Mouse (Mus musculus) heart, postnatal 36 days (tissue): ENCODE results near the gene Vdr. TPM values are rescaled to one million over a fixed set of nuclear protein-coding genes. Genes with fewer than 3 reads are reported as not detected.

Experiments used
- DNase-seq, 2 experiments: peaks; one replicate each; pipeline ENCODE4 v3.0.0; 2021 to 2022
- intact Hi-C: fragments of 180-260 bp; cut with DNase I; formaldehyde crosslinking; loops from one replicate; pipeline ENCODE4 v1.15.1; 2025
- total RNA-seq, 2 experiments: library from RNA; stranded (reverse); gene quantifications; 2 replicates each; pipeline ENCODE4 v1.2.3; 2021

Gene Vdr
- total RNA-seq, 2 experiments from 2014 or later: 1.6 to 1.7 TPM

DNA sequence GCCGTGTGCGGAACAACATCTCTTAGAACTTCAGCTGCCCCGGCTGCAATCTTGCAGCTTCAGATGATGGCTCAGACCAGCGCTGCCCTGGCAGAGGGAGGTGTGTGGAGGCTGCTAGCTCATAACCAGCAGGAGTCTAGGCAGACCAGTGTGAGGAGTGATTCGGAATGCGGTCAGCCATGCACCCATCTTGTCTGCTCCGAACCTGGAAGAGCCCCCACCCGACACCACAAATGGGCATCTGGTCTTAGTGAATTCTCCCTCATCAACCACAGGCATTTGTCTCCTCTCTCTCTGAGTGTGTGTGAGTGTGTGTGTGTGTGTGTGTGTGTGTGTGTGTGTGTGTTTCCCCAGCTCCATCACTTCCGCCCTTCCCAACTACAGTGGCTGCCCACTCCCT lies 90.5 kb downstream of the Vdr start:
- DNase-seq: no peak
- intact Hi-C loops: no loop called here

DNA sequence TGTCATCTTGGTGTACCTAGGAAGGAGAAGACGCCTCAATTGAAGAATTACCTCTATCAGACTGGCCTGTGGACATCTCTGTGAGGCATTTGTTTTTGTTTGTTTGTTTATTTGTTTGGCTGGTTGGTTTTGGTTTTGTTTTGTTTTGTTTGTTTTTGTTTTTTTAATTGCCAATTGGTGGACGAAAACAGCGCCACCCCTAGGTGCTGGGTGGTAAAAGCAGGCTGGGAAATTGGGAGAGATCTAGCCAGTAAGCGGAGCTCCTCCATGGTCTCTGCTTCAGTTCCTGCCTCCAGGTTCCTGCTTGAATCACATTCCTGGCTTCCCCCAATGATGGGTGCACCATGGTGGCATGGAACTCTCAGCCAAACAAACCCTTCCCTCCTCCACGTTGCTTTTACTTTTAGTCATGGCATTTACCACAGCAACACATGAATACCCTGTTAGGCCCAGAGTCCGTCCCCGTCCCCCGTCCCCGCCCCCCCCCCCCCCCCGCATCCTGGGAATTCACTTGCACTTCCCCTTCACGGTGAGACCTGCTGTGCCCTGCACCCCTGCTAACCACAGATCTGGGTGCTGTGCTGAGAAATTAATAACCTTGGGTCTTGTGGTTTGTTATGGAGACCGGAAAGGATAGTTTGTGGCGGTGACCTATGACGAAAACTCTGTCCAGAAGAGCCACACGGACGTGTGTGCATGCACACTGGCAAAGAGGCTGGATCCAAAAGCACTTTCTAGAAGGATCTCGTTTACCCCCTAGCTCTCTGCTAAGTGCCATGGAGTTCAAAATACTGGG lies 94.0 kb downstream of the Vdr start:
- no peak for DNase-seq
- intact Hi-C loops: no loop called here

DNA sequence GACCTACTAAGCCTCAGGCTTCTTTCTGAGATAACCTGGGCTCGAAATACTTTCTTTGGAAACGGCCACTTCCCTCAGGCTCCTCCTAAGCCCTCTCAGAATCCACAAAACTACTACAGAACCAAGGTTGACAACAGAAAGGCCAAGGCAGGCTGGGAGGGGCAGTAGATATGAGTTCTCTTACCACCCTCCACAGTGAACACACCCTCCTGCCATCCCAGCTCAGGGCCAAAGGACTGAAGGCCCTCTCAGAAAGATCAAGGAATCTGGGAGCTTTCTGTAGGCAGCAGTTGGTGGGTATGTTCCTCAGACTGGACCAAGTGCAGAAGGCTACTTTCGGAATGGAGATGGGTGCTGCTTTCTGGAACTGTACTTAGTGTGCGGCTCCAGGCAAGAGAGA lies 95.2 kb downstream of the Vdr start:
- no peak for DNase-seq
- intact Hi-C loops: no loop called here

DNA sequence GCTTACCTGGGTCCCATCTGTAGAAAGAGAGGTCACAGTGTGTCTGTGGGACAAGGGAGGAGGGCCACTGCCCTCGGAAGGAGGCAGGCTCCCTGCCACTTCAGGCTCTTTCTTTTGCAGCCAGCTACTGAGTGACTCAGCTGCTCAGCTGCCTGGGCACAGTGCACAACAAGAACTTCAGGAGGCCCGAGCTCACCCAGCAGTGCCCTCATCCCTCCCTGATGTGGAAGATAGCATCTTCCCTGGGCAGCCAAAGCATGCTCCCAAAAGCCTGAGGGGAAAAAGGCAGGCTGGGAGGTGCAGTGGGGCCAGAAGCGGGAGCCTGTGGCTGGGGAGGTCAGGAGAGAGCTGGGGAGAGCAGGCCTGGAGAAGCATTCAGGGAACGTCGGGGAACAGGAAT lies 95.7 kb downstream of the Vdr start:
- DNase-seq: no peak
- intact Hi-C loops: no loop called here

DNA sequence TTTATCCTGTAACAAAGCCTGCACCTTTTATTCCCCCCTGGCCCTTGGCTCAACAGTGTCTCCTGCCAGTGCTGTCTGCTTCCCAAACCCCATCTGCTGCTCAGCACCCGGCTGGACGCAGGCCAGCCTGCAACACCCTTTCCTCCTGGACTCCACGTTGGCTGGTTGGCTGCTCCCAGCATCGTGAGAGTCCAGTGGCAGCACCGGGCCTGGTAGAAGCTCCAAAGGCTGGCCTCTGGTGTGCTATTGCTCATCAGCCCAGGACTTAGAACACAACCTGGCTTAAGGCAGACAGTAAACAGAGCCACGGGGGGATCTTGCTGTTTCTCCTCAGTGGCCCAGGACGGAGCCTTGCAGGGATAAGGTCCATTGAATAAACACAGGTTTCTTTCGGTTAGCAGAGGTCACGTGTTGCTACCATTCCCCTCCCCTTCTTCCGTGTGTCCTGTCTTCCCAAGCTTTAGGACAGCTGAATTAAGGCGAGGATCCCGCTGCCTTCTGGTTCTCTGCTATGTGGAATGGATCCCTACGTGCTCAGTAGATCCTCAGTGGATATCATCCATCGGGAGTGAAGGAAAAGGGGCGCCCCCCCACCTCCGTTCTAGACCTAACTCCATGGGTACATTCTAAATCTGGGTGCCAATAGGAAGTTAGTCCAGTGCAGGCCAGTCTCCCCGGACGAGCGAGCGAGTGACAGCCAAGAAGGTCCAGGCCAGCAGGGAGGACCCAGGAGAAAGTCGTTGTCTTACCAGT lies 96.8 kb downstream of the Vdr start:
- intact Hi-C loops: no loop called here
- DNase-seq: peak; percentile 59 to 65

DNA sequence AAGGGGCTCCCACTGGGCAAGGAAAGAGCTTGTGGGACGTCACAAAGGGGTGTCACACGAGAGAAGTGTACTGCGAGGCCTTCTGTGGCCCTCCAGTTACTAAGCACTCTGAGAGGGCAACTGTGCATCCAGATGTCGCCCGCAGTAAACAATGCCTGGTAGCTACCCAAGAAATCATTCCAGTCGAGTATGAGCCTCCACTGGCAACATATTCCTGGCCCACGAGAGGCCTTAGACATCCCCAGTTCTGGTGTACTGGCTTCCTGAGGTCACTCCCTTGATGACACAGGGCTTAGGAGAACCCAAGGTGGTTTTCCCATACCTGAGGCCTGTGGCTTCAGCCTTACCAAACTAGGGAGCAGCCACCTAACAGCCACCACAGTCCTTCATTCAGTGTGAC lies 97.6 kb downstream of the Vdr start:
- no peak for DNase-seq
- intact Hi-C loops: loop anchor here (1.0 kb wide), 1 partner anchor 36 kb away; no protein-coding TSS in a partner anchor

DNA sequence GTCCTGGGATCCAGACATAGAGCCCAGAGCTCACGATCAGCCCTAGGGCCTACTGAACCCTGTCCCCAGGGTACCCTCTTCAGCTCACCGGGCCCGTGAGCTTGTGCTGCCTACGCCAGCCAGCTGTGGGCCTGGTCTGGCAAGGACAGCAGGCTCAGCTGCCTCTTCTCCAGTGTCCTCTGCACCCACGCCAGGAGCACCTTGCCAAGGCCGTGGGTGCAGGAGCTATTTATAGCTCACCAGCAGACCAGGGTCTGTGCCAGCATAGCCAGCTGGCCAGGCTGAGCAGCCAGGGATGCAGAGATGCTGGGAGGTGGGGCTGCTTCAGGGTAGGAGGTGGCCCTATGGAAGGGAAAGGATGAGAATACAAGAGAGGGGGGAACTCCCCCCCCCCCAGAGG lies 98.3 kb downstream of the Vdr start:
- intact Hi-C loops: loop anchor here (1.0 kb wide), 1 partner anchor 37 kb away; no protein-coding TSS in a partner anchor
- DNase-seq: peak; percentile 73 to 74

DNA sequence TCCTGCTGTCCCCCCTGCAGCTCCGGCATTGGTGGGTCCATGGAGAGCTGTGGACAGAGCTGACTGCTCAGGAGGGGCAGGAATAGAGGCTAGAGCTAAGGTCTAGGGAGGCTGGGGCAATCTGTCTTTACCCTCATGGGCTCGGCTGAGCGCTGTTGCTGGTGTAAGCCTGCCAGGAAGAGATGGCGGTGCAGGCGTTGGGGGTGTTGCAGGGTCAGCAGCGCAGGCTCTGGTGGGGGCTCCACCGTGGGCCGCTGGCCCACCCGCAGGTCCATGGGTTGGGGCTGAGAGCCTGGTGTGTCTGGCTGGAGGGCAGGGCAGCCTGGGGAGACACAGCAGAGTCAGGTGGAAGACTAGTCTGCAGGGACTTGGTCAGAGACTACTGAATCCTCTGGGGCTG lies 99.1 kb downstream of the Vdr start:
- intact Hi-C loops: loop anchor here (2.0 kb wide), 1 partner anchor 13 kb away; no protein-coding TSS in a partner anchor

DNA sequence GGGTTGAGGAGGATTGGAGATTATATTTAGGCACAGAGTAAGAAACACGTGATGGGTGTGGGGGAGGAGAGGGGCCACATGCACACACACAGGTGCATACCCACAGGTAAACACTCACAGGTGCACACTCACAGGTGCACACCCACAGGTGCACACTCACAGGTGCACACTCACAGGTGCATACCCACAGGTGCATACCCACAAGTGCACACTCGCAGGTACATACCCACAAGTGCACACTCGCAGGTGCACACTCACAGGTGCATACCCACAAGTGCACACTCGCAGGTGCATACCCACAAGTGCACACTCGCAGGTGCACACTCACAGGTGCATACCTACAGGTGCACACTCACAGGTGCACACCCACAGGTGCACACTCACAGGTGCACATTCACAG lies 100.0 kb downstream of the Vdr start:
- no peak for DNase-seq
- intact Hi-C loops: loop anchor here (2.0 kb wide), 1 partner anchor 14 kb away; no protein-coding TSS in a partner anchor

More for the DNA sequence above, 99.1 kb downstream of the Vdr start:
- DNase-seq: no peak

DNA sequence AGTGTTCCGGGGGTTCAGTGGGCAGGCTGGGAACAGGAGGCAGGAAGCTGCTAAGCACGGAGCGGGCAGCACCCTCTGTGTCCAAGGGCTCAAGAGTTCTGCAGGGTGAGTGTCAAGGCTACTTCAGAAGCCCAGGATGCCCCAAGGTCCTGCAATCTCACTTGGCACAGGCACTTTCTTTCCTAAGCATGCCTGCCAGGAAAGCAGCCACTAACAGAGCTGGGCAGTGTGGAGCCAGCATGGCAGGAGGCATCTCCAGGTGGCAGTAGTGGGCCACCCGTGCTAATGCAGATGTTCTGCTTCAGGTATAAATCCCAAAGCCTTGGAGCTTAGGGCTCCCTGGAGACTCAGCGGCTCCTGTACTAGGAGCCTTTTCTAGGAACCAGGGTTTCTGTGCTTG lies 100.5 kb downstream of the Vdr start:
- intact Hi-C loops: loop anchor here (2.0 kb wide), 1 partner anchor 15 kb away; no protein-coding TSS in a partner anchor
- peak in 1 of 2 experiments; percentile 45 for DNase-seq

DNA sequence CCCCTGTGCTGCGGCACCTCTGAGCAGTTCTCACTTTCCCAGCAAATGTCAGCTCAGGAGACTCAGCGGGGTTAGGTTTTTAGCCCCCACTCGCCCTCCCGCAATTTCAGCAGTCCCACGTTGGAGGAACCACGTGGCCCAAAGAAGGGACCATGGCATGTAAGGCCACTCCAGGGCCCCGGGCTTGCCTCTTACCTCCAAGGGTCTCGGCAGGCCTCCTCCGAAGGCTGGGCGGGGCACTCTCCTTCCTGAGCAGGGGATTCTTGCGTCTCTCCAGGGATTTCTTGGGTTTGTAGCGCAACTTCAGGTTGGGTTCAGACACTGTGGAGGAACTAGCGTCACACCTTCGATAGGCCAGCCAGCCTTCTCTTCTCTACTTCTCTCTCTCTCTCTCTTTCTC lies 101.2 kb downstream of the Vdr start:
- no peak for DNase-seq
- intact Hi-C loops: no loop called here

DNA sequence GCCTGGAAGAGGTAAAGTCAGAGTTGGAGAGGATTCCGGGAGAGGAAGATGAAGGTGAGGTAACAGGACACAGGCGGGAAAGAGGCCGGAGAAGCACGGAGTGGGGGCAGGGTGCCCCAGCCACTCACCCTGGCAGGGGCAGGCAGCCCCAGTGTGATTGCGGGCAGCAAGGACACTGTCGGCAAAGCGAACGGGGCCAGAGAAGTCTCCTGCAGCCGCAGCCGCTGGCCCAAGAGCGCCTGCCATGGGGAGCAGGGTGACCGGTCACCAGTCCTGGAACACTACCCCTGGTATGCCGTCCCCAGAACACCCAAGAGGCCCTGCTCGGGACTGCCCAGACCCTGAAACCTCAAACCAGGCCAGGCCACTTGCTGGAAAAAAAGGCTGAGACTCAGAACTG lies 101.9 kb downstream of the Vdr start:
- DNase-seq: no peak
- intact Hi-C loops: no loop called here

DNA sequence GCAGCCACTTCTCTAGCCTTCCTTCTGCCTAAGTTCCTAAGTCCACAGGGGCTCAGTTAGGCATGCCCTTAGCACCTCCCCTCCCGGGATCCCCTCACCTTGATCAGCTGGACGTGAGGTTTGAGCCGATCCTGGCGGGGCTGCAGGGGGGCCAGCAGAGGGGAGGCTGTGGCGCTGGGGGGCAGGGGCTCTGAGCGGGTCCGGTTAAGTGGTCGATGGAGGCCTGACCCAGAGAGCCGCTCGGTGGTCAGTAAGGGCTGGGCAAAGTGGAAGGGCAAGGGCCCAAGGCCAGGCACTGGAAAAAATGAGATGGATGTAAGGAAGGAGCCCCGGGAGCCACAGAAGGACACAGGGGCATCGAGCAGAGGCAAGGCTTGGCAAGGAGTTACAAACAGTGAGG lies 102.6 kb downstream of the Vdr start:
- no peak for DNase-seq
- intact Hi-C loops: no loop called here

Other genes with a start within 250 kb of the Vdr start
- 10 to 100 TPM; 13.1 to 15.7 TPM for gene Rpap3, start 204.8 kb downstream of the Vdr start, total RNA-seq
- 1 to 10 TPM; 1.3 to 2.2 TPM for gene Endou, start 179.3 kb downstream of the Vdr start, total RNA-seq
- 10 to 100 TPM; 25.4 to 27.4 TPM for gene Rapgef3, start 142.7 kb downstream of the Vdr start, total RNA-seq
- 10 to 100 TPM; 73.3 to 84.1 TPM for gene Slc48a1, start 132.1 kb downstream of the Vdr start, total RNA-seq
- 10 to 100 TPM; 26.9 to 37.1 TPM for gene Hdac7, start 66.1 kb downstream of the Vdr start, total RNA-seq
- gene Tmem106c, start 53.6 kb upstream of the Vdr start, total RNA-seq: 10 to 100 TPM; 10.6 to 12.0 TPM
- gene Col2a1, start 94.1 kb upstream of the Vdr start, total RNA-seq: under 1 TPM; 0.08 to 0.46 TPM
- gene Pfkm, start 182.0 kb upstream of the Vdr start, total RNA-seq: 100 to 1,000 TPM; 876 to 924 TPM
- 10 to 100 TPM in 1 of 2 experiments, 1 to 10 TPM in 1; 9.9 to 11.3 TPM for gene Senp1, start 183.1 kb upstream of the Vdr start, total RNA-seq